In the genomic region with DNA sequence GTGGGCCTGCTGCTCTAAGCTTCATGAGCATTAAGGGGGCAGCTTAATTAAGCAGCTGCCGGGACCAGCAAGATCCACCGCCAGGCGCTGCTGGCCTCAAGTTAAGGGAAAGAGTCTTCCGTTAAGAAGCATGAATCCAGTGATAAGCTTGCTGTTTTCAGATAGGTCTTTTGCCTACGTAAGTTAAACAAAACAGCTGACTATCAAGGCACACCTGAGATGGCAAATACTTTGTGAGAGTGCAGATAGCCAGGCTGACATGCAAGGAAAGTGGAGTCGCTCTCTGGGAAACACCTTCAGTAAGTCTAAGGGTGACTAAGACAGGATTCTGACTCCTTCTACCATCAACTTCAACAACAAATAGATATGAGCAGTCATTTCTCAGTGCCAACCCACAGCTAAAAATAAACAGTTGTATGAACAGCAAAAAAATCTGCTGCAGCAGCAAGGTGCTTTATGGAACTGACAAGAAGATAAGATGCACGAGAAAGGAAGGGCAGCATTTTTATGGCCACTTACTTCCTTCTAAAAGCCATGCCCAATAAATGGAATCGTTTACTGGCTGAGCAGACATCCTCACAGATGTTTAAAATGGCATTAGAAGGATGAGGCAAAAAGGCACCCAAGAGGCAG, we compare ENCODE assay signal across 28 mouse cellular contexts. TPM values are rescaled to one million over a fixed set of nuclear protein-coding genes. Genes with fewer than 3 reads are reported as not detected.
DNase-seq lines count a peak whose midpoint lies in the region; ATAC-seq lines count a peak whose summit lies in the region.
"Had no signal": no experiment of that assay in that cellular context is flagged by ENCODE, and none has a peak within 500 bp of the region (broad histone marks: within the 10 kb centered on the region; RNA-seq: fewer than 3 reads in every experiment).

No protein-coding gene starts in this region.

- no peak overlapping the region for H3K4me3 ChIP-seq in intestine, embryonic 15.5 days (replicated peaks)
- H3K4me3 ChIP-seq in liver, embryonic 12.5 days = no peak overlapping the region
- H3K4me3 ChIP-seq: embryonic facial prominence, embryonic 13.5 days; erythroblast, embryonic 14.5 days; hindbrain, embryonic 13.5 days; kidney, embryonic 15.5 days; left cerebral cortex, adult 2 months; limb, embryonic 13.5 days had no signal

- no peak for DNase-seq in left cerebral cortex, adult 8-10 months (ENCODE audit: low spot score in 2 of 2)
- DNase-seq in thymus, postnatal 36 days = no peak
- DNase-seq: adrenal gland, postnatal 14 days; cerebellum, adult 18-20 months; cerebellum, postnatal 10 days; gastrocnemius, postnatal 25 days; heart, adult 18-20 months; heart, postnatal 4 days; kidney, adult 18-20 months; kidney, postnatal 25 days; lung, adult 2 months; lung, postnatal 10 days had no signal

- H3K9ac ChIP-seq in intestine, embryonic 15.5 days = no peak overlapping the region
- H3K9ac ChIP-seq in liver, embryonic 12.5 days = no peak overlapping the region
- H3K9ac ChIP-seq: embryonic facial prominence, embryonic 13.5 days; hindbrain, embryonic 13.5 days; kidney, embryonic 15.5 days; limb, embryonic 13.5 days had no signal

- H3K4me1 ChIP-seq in intestine, embryonic 15.5 days (replicated peaks) = no peaks in the 10 kb centered on the region
- peaks cover 36% of the 10 kb centered on the region for H3K4me1 ChIP-seq in liver, embryonic 12.5 days
- H3K4me1 ChIP-seq: embryonic facial prominence, embryonic 13.5 days; hindbrain, embryonic 13.5 days; kidney, embryonic 15.5 days; limb, embryonic 13.5 days had no signal

- H3K27ac ChIP-seq in intestine, embryonic 15.5 days = peak overlapping the region; percentile 49; the same call in 1 of the 2 replicates
- H3K27ac ChIP-seq in liver, embryonic 12.5 days = peak overlapping the region; percentile 50; the same call in 1 of the 2 replicates
- H3K27ac ChIP-seq: embryonic facial prominence, embryonic 13.5 days; hindbrain, embryonic 13.5 days; kidney, embryonic 15.5 days; left cerebral cortex, adult 2 months; limb, embryonic 13.5 days; macrophage had no signal

- 59% methylated on average over 8 of the region's 8 CpGs for WGBS in intestine, embryonic 15.5 days
- 34% methylated on average over 8 of the region's 8 CpGs for WGBS in liver, embryonic 12.5 days (ENCODE audit: insufficient replicate concordance)

- H3K9me3 ChIP-seq in intestine, embryonic 15.5 days = no peaks in the 10 kb centered on the region
- H3K9me3 ChIP-seq in liver, embryonic 12.5 days (replicated peaks) = no peaks in the 10 kb centered on the region
- H3K9me3 ChIP-seq: embryonic facial prominence, embryonic 13.5 days; hindbrain, embryonic 13.5 days; kidney, embryonic 15.5 days; limb, embryonic 13.5 days had no signal

- H3K27me3 ChIP-seq in intestine, embryonic 15.5 days (replicated peaks) = no peaks in the 10 kb centered on the region
- no peaks in the 10 kb centered on the region for H3K27me3 ChIP-seq in liver, embryonic 12.5 days (replicated peaks)
- H3K27me3 ChIP-seq: embryonic facial prominence, embryonic 13.5 days; hindbrain, embryonic 13.5 days; kidney, embryonic 15.5 days; limb, embryonic 13.5 days had no signal

- no peak overlapping the region for H3K4me2 ChIP-seq in intestine, embryonic 15.5 days (replicated peaks)
- no peak overlapping the region for H3K4me2 ChIP-seq in liver, embryonic 12.5 days
- H3K4me2 ChIP-seq: embryonic facial prominence, embryonic 13.5 days; heart, embryonic 11.5 days; hindbrain, embryonic 13.5 days; kidney, embryonic 15.5 days; limb, embryonic 13.5 days; midbrain, embryonic 11.5 days had no signal

- H3K36me3 ChIP-seq in intestine, embryonic 15.5 days = no peaks in the 10 kb centered on the region; the same call in 1 of the 2 replicates
- H3K36me3 ChIP-seq in liver, embryonic 12.5 days = peaks cover 53% of the 10 kb centered on the region

- peak; percentile 70 for ATAC-seq in intestine, embryonic 15.5 days
- ATAC-seq in liver, embryonic 12.5 days = peak; percentile 40; the same call in 1 of the 2 replicates
- ATAC-seq in megakaryocyte progenitor cell, adult 5-6 weeks (replicated peaks; ENCODE audit: poor library complexity) = peak; percentile 55
- ATAC-seq in megakaryocyte, adult 5-6 weeks (ENCODE audit: poor library complexity, severe bottlenecking) = no peak
- ATAC-seq in erythroblast, adult 5-6 weeks (replicated peaks; ENCODE audit: low FRiP score, poor library complexity, severe bottlenecking) = no peak
- ATAC-seq: midbrain, embryonic 16.5 days had no signal

RNA-seq across cellular contexts. Expression of gene Ap3s2, which starts 17.2 kb away (rescaled TPM):
- 27.6 and 36.8 TPM in 2 replicates for polyA plus RNA-seq in intestine, embryonic 15.5 days (2015; fragmentation: Nextera tagmentation; extraction: Ambion mirVana)
- 12.9 and 16.6 TPM in 2 replicates for polyA plus RNA-seq in liver, embryonic 12.5 days (2016; fragmentation: Nextera tagmentation; extraction: Ambion mirVana)
- total RNA-seq in megakaryocyte progenitor cell, adult 5-6 weeks (2015) = 15.7 and 25.3 TPM in 2 replicates
- 6.9 and 8.2 TPM in 2 replicates for total RNA-seq in megakaryocyte progenitor cell, adult 5-6 weeks (2017)
- 14.6 and 22.8 TPM in 2 replicates for total RNA-seq in megakaryocyte, adult 5-6 weeks (2015)
- total RNA-seq in megakaryocyte, adult 5-6 weeks (2017) = 4.6 and 5.9 TPM in 2 replicates
- total RNA-seq in erythroblast, adult 5-6 weeks (2015; ENCODE audit: low replicate concordance) = 4.6 and 5.6 TPM in 2 replicates
- total RNA-seq in erythroblast, adult 5-6 weeks (2017; ENCODE audit: low replicate concordance) = 1.4 and 1.6 TPM in 2 replicates
- total RNA-seq in left cerebral cortex, adult 8-10 months (2022) = 10 to 100 TPM; 42.3 to 48.8 (median 44.4) TPM

RNA-seq across cellular contexts. Expression of gene Arpin, which starts 31.9 kb away (rescaled TPM):
- polyA plus RNA-seq in intestine, embryonic 15.5 days (2015; fragmentation: Nextera tagmentation; extraction: Ambion mirVana) = 49.7 and 52.7 TPM in 2 replicates
- 5.1 and 5.4 TPM in 2 replicates for polyA plus RNA-seq in liver, embryonic 12.5 days (2016; fragmentation: Nextera tagmentation; extraction: Ambion mirVana)
- total RNA-seq in megakaryocyte progenitor cell, adult 5-6 weeks (2015) = 0.15 TPM in 1 of 2 replicates, not detected in the other
- total RNA-seq in megakaryocyte progenitor cell, adult 5-6 weeks (2017) = 0.14 TPM in 1 of 2 replicates, not detected in the other
- total RNA-seq in megakaryocyte, adult 5-6 weeks (2015) = not detected in 2 replicates
- total RNA-seq in megakaryocyte, adult 5-6 weeks (2017) = 0.08 TPM in 1 of 2 replicates, not detected in the other
- total RNA-seq in erythroblast, adult 5-6 weeks (2015; ENCODE audit: low replicate concordance) = not detected in 2 replicates
- total RNA-seq in erythroblast, adult 5-6 weeks (2017; ENCODE audit: low replicate concordance) = 0.34 and 0.42 TPM in 2 replicates
- total RNA-seq in left cerebral cortex, adult 8-10 months (2022) = 10 to 100 TPM; 15.1 to 21.3 (median 16.1) TPM
- total RNA-seq: neutrophil, adult 5-6 weeks had no signal
- polyA plus RNA-seq: erythroblast, embryonic 14.5 days had no signal

RNA-seq across cellular contexts. Expression of gene Anpep, which starts 42.4 kb away (rescaled TPM):
- polyA plus RNA-seq in intestine, embryonic 15.5 days (2015; fragmentation: Nextera tagmentation; extraction: Ambion mirVana) = 161 and 174 TPM in 2 replicates
- 12.8 and 13.8 TPM in 2 replicates for polyA plus RNA-seq in liver, embryonic 12.5 days (2016; fragmentation: Nextera tagmentation; extraction: Ambion mirVana)
- 1.2 and 2.3 TPM in 2 replicates for total RNA-seq in megakaryocyte progenitor cell, adult 5-6 weeks (2015)
- total RNA-seq in megakaryocyte progenitor cell, adult 5-6 weeks (2017) = not detected in 2 replicates
- 1.8 and 2.0 TPM in 2 replicates for total RNA-seq in megakaryocyte, adult 5-6 weeks (2015)
- not detected in 2 replicates for total RNA-seq in megakaryocyte, adult 5-6 weeks (2017)
- 1.3 TPM in 1 of 2 replicates, not detected in the other for total RNA-seq in erythroblast, adult 5-6 weeks (2015; ENCODE audit: low replicate concordance)
- total RNA-seq in erythroblast, adult 5-6 weeks (2017; ENCODE audit: low replicate concordance) = 0.26 TPM in 1 of 2 replicates, not detected in the other
- total RNA-seq in left cerebral cortex, adult 8-10 months (2022) = 1 to 10 TPM; 5.8 to 9.4 (median 7.2) TPM
- total RNA-seq: neutrophil, adult 5-6 weeks had no signal

Comparison
In these comparisons a context has a peak if more than half of its experiments do, and no peak if none do; other contexts are left out.
1. ATAC-seq: peak in intestine, embryonic 15.5 days (single experiment), liver, embryonic 12.5 days (single experiment) and megakaryocyte progenitor cell, adult 5-6 weeks (single experiment); none in megakaryocyte, adult 5-6 weeks (single experiment) and erythroblast, adult 5-6 weeks (single experiment).
2. RNA of gene Arpin, which starts 31.9 kb away (total RNA-seq): 15.1 to 21.3 TPM in left cerebral cortex, adult 8-10 months; 0.34 to 0.42 TPM in erythroblast, adult 5-6 weeks, 0.14 to 0.15 TPM in megakaryocyte progenitor cell, adult 5-6 weeks and 0.08 TPM in megakaryocyte, adult 5-6 weeks; every median in the first group is over 10 times any median in the second.